Mouse (Mus musculus) adrenal gland (tissue): ENCODE measurements around the gene Armc10.
"Not testable (repeated sequence)": the region's sequence is repeated elsewhere in the genome, so short reads cannot be mapped to it uniquely, and the experiment has no call there.

ENCODE experiments used
- intact Hi-C: fragments of 180-260 bp; cut with DNase I; formaldehyde crosslinking; loops from one replicate; pipeline ENCODE4 v1.15.1; 2025
- long read RNA-seq, 2 experiments: library from polyadenylated mRNA; unstranded; transcript quantifications; one replicate each; pipeline ENCODE4 v2.0.0; 2020; ENCODE audit warnings: borderline replicate concordance in 1 of 2; ENCODE audit not compliant: insufficient replicate concordance in 1 of 2

The Armc10 gene
- long read RNA-seq, experiment 1, transcript Armc10-201 (6 exons, 2,221 nt), result major isoform, 11 of 14 reads
- long read RNA-seq, experiment 1, partial matches to known transcripts, result 1 of 14 reads
- long read RNA-seq, experiment 1, other reads (novel, unspliced or antisense), result 2 of 14 reads
- long read RNA-seq, experiment 2, transcript Armc10-201 (6 exons, 2,221 nt), result major isoform, 6 of 8 reads
- long read RNA-seq, experiment 2, partial matches to known transcripts, result 2 of 8 reads
- long read RNA-seq, experiment 2, other reads (novel, unspliced or antisense), result 0 of 8 reads

- intact Hi-C loops, result no loop called here
Measured at GRCm38 (mm10) chr5:21645439-21646132, at the start of gene Armc10, which contains the start of gene Fbxl13. TSS of gene Armc10 (plus strand) at chr5:21645813. TSS of gene Fbxl13 (minus strand) at chr5:21645634.

- intact Hi-C loops, result not testable (repeated sequence)
Measured at GRCm38 (mm10) chr5:21599536-21599935, 46.1 kb upstream of the Armc10 start.

- intact Hi-C loops, result no loop called here
Measured at GRCm38 (mm10) chr5:21599961-21600360, 45.7 kb upstream of the Armc10 start.

- intact Hi-C loops, result no loop called here
Measured at GRCm38 (mm10) chr5:21605936-21606335, 39.7 kb upstream of the Armc10 start.

- intact Hi-C loops, result no loop called here
Measured at GRCm38 (mm10) chr5:21608311-21609304, 37.0 kb upstream of the Armc10 start.

GRCm38 (mm10) chr5:21610996-21611395 lies 34.6 kb upstream of the Armc10 start:
- intact Hi-C loops, result no loop called here

- intact Hi-C loops, result not testable (repeated sequence)
Measured at GRCm38 (mm10) chr5:21614299-21614698, 31.3 kb upstream of the Armc10 start.

- intact Hi-C loops, result no loop called here
Measured at GRCm38 (mm10) chr5:21616450-21617009, 29.1 kb upstream of the Armc10 start.

- intact Hi-C loops, result no loop called here
Measured at GRCm38 (mm10) chr5:21625916-21626315, 19.7 kb upstream of the Armc10 start.

GRCm38 (mm10) chr5:21640961-21641360 lies 4.7 kb upstream of the Armc10 start:
- intact Hi-C loops, result loop anchor here (5.0 kb wide), 2 partner anchors 314 to 374 kb away; no protein-coding TSS in a partner anchor

- intact Hi-C loops, result loop anchor here (2.0 to 5.0 kb wide), 3 partner anchors 211 to 376 kb away; no protein-coding TSS in a partner anchor
Measured at GRCm38 (mm10) chr5:21643606-21644005, 2.0 kb upstream of the Armc10 start.

GRCm38 (mm10) chr5:21644891-21645438 lies 648 bp upstream of the Armc10 start:
- intact Hi-C loops, result loop anchor here (5.0 kb wide), 2 partner anchors 318 to 378 kb away; no protein-coding TSS in a partner anchor

- intact Hi-C loops, result no loop called here
Measured at GRCm38 (mm10) chr5:21646133-21646491, 499 bp downstream of the Armc10 start.

- intact Hi-C loops, result no loop called here
Measured at GRCm38 (mm10) chr5:21650736-21651135, 5.1 kb downstream of the Armc10 start.

GRCm38 (mm10) chr5:21651885-21652612 lies 6.4 kb downstream of the Armc10 start:
- intact Hi-C loops, result no loop called here

- intact Hi-C loops, result no loop called here
Measured at GRCm38 (mm10) chr5:21656912-21657311, 11.3 kb downstream of the Armc10 start.

- intact Hi-C loops, result loop anchor here (2.0 kb wide), 1 partner anchor 77 kb away; no protein-coding TSS in a partner anchor
Measured at GRCm38 (mm10) chr5:21658038-21658437, 12.4 kb downstream of the Armc10 start.

- intact Hi-C loops, result loop anchor here (2.0 kb wide), 1 partner anchor 76 kb away; no protein-coding TSS in a partner anchor
Measured at GRCm38 (mm10) chr5:21658623-21659395, 13.2 kb downstream of the Armc10 start.

- intact Hi-C loops, result loop anchor here (5.0 kb wide), 1 partner anchor 41 kb away; the partner anchor contains the start of gene Napepld
Measured at GRCm38 (mm10) chr5:21660850-21661249, 15.2 kb downstream of the Armc10 start.
